24 mouse cellular contexts compared by ENCODE assay signal in genomic region chr9:70137991-70138390, GRCm38 (mm10). TPM values are rescaled to one million over a fixed set of nuclear protein-coding genes. Genes with fewer than 3 reads are reported as not detected.
"Had no signal": no experiment of that assay in that cellular context is flagged by ENCODE, and none has a peak within 500 bp of the region (broad histone marks: within the 10 kb centered on the region; RNA-seq: fewer than 3 reads in every experiment).

No protein-coding gene starts in this region.

- DNase-seq: forebrain, postnatal 0 days; gastrocnemius, postnatal 14 days; gastrocnemius, postnatal 36 days; heart, adult 11 months; heart, adult 2 months; heart, postnatal 14 days; heart, postnatal 36 days; layer of hippocampus, adult 9-11 months; layer of hippocampus, postnatal 36 days; left cerebral cortex, postnatal 4 days; lung, adult 18-20 months had no signal

- H3K4me3 ChIP-seq: forebrain, embryonic 15.5 days; heart, adult 2 months; heart, embryonic 13.5 days; heart, embryonic 15.5 days; hindbrain, embryonic 13.5 days; hindbrain, embryonic 15.5 days; limb, embryonic 13.5 days; limb, embryonic 15.5 days had no signal

- H3K27ac ChIP-seq: forebrain, embryonic 15.5 days; heart, adult 2 months; heart, embryonic 13.5 days; heart, embryonic 15.5 days; hindbrain, embryonic 13.5 days; hindbrain, embryonic 15.5 days; hindbrain, postnatal 0 days; limb, embryonic 13.5 days; limb, embryonic 15.5 days; liver, embryonic 14.5 days had no signal

- ATAC-seq: forebrain, embryonic 15.5 days; forebrain, postnatal 0 days; hindbrain, postnatal 0 days; intestine, embryonic 16.5 days had no signal

- H3K9me3 ChIP-seq: forebrain, embryonic 15.5 days; heart, embryonic 13.5 days; heart, embryonic 15.5 days; hindbrain, embryonic 13.5 days; hindbrain, embryonic 15.5 days; limb, embryonic 13.5 days; limb, embryonic 15.5 days had no signal

- H3K36me3 ChIP-seq: forebrain, embryonic 15.5 days; heart, embryonic 13.5 days; heart, embryonic 15.5 days; hindbrain, embryonic 13.5 days; hindbrain, embryonic 15.5 days; limb, embryonic 13.5 days; limb, embryonic 15.5 days had no signal

- H3K27me3 ChIP-seq: forebrain, embryonic 15.5 days had no signal

- H3K9ac ChIP-seq: forebrain, embryonic 15.5 days; forebrain, postnatal 0 days; heart, embryonic 13.5 days; heart, embryonic 15.5 days; hindbrain, embryonic 13.5 days; hindbrain, embryonic 15.5 days; limb, embryonic 13.5 days; limb, embryonic 15.5 days; liver, embryonic 14.5 days had no signal

- H3K4me2 ChIP-seq: forebrain, embryonic 15.5 days; heart, embryonic 11.5 days; heart, embryonic 13.5 days; heart, embryonic 15.5 days; hindbrain, embryonic 13.5 days; hindbrain, embryonic 15.5 days; limb, embryonic 13.5 days; limb, embryonic 15.5 days; liver, embryonic 11.5 days had no signal

RNA-seq across cellular contexts. Expression of gene Fam81a, which starts 4.4 kb away (rescaled TPM):
- total RNA-seq: hematopoietic stem cell, adult 5-6 weeks had no signal
